Mouse (Mus musculus) intestine, postnatal 0 days (tissue): ENCODE measurements around the gene Pop7. TPM values are rescaled to one million over a fixed set of nuclear protein-coding genes. Genes with fewer than 3 reads are reported as not detected.
A peak's percentile ranks its signal among the peaks of the same experiment; 100 is the strongest.

Experiments used
- ATAC-seq: fragments of 200-750 bp; cut with Nextera tagmentation; 2 replicates; pipeline ENCODE4 v1.8.0; 2017; ENCODE audit warnings: mild to moderate bottlenecking, moderate TSS enrichment, moderate library complexity
- H3K27ac ChIP-seq: fragments of 300-500 bp; sonication (generic); 2 replicates; pipeline ENCODE4 v1.5.1; 2014; ENCODE audit warnings: mild to moderate bottlenecking, low read depth, low read length, moderate library complexity
- H3K27me3 ChIP-seq: fragments of 300-500 bp; sonication (generic); replicated peaks from 2 replicates; pipeline ENCODE4 v1.6.1; 2014; ENCODE audit warnings: low read length, mixed read lengths; ENCODE audit not compliant: control insufficient read depth, insufficient read depth
- H3K36me3 ChIP-seq: fragments of 300-500 bp; sonication (generic); 2 replicates; pipeline ENCODE4 v1.6.1; 2014; ENCODE audit warnings: mild to moderate bottlenecking, moderate library complexity; ENCODE audit not compliant: control insufficient read depth, insufficient read depth
- H3K4me1 ChIP-seq: fragments of 300-500 bp; sonication (generic); replicated peaks from 2 replicates; pipeline ENCODE4 v1.6.1; 2014; ENCODE audit warnings: antibody characterized with exemption, low read length, mixed read lengths; ENCODE audit not compliant: control insufficient read depth, insufficient read depth
- H3K4me2 ChIP-seq: fragments of 300-500 bp; sonication (generic); replicated peaks from 2 replicates; pipeline ENCODE4 v1.6.1; 2014; ENCODE audit warnings: low read depth, mild to moderate bottlenecking, moderate library complexity
- H3K4me3 ChIP-seq: fragments of 300-500 bp; sonication (generic); 2 replicates; pipeline ENCODE4 v1.5.1; 2014; ENCODE audit warnings: low read depth, low read length
- H3K9ac ChIP-seq: fragments of 300-500 bp; sonication (generic); 2 replicates; pipeline ENCODE4 v1.6.1; 2014; ENCODE audit warnings: mild to moderate bottlenecking, low read depth, low read length
- H3K9me3 ChIP-seq: fragments of 300-500 bp; sonication (generic); 2 replicates; pipeline ENCODE4 v1.6.1; 2016; ENCODE audit warnings: mixed run types; ENCODE audit not compliant: control insufficient read depth
- CTCF ChIP-seq: sonication (generic); IDR thresholded peaks from 2 replicates; pipeline ENCODE4 v1.5.1; 2016; ENCODE audit warnings: low read depth, mild to moderate bottlenecking, control low read depth, antibody characterized with exemption, moderate library complexity
- WGBS: fragments of 180-500 bp; shearing (Covaris S2); extraction: QIAGEN DNeasy Blood & Tissue Kit; methylation state at CpG from one replicate; pipeline ENCODE4 v1.1.7; 2014; 5-methylcytosine and 5-hydroxymethylcytosine counted together
- polyA plus RNA-seq: library from polyadenylated mRNA; unstranded; fragments of >200 nt; fragmentation: Nextera tagmentation; extraction: Ambion mirVana; gene quantifications from 2 replicates; pipeline ENCODE4 v1.2.1, GENCODE M21; 2015

Gene Pop7
- polyA plus RNA-seq, 1 experiment from 2014 or later: 47.9 TPM

DNA sequence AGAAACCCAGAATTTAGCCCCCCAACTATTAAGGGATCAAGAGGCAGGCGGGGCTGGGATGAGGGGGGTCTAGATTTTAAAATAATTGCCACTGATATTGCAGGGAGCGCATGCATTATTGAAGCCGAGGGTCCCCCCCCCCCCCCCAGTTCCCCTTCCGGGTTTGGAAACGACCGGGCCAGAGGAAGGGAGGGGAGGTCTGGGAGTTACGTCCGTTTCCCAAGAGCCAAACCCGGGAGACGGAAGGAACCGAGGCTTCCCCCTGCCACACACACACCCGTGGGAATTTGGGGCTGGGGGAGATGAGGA is 30.4 kb upstream of the Pop7 start:
- H3K36me3 ChIP-seq: peaks cover 26% of the 10 kb centered on the region
- 0% methylated on average over 10 of the region's 12 CpGs for WGBS
- peak overlapping the region; percentile 83 for H3K27ac ChIP-seq
- peak overlapping the region; percentile 64 for H3K9ac ChIP-seq
- ATAC-seq: peak; percentile 23
- peak overlapping the region; percentile 72 for H3K4me3 ChIP-seq
- H3K4me1 ChIP-seq: 0 out of 2 replicates have a peak, but pooled peaks cover 9% of the 10 kb centered on the region
- TF ChIP-seq CTCF: no peak
- H3K9me3 ChIP-seq: no peaks in the 10 kb centered on the region
- no peaks in the 10 kb centered on the region for H3K27me3 ChIP-seq
- H3K4me2 ChIP-seq: peak overlapping the region; percentile 71

DNA sequence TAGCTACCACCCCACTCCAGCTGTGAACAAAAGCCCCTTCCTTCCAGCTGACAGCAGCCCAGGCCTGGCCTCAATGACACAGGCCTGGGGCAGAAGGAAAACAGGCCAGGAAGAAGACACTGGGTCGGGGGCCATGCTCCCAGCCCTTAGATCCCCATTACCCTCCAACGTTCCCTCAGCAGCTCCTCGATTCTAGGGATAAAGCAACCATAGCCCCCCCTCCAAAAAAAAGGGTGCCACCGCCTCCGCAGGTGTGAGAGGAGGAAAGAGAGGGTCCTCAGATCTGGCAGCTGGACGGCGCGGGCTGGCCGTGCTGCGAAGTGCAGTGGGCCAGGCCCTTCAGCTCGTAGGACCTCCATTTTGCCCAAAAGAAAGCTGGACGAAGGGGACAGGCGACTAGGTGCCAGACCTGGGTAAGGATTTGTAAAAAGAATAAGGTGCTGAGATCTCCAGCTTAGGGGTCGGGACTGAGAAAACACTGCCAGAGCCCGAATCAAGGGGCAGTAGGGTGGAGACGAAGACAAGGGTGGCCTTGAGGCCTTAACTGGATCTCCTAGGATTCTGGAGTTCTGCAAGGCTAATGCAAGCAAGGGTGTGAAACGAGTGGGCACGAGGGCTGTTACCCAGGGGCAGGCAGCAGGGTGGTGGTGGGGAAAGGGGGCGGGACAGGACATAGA is 30.0 kb upstream of the Pop7 start:
- no peak for ATAC-seq
- peak overlapping the region; percentile 71 for H3K4me2 ChIP-seq
- no peaks in the 10 kb centered on the region for H3K27me3 ChIP-seq
- no peak for TF ChIP-seq CTCF
- H3K9ac ChIP-seq: peak overlapping the region; percentile 64
- peaks cover 31% of the 10 kb centered on the region for H3K36me3 ChIP-seq
- 0 out of 2 replicates have a peak, but pooled peaks cover 9% of the 10 kb centered on the region for H3K4me1 ChIP-seq
- peak overlapping the region; percentile 83 for H3K27ac ChIP-seq
- H3K9me3 ChIP-seq: no peaks in the 10 kb centered on the region
- WGBS: 0% methylated on average over 18 of the region's 19 CpGs
- H3K4me3 ChIP-seq: peak overlapping the region; percentile 72

DNA sequence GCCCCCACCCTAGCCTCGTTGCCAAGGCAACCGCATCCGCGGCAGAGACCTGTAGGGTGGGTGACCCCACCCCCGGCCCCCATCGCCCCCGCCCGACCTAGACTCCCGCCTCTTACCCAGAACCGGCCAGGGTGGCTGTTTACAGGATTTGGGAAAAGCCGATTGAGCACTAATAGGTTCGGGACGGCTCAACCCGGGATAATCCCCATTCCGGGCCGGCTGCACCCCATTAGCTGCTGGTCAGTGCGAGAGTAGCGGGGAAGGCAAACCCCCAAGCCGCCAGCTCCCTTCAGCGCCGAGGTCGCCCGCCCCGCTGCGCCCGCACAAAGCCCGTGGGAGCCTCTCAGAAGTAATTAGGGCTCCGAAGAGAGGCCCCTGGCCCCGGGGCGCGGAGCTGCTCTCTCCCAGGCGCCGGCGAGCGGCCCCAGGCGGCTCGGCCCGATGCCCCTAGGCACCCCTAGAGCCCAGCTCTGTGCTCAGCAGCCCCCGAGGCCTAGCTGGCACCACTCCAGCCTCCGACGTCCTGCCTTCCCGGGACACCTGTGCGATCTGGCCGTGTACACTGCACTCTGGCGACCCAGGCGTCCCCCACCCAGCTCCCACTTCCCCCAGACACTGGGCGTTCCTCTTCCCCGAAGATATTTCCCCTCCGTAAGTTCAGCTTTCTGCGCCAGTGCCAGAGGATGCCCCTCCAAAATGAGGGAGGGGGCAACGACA is 29.3 kb upstream of the Pop7 start:
- Histone ChIP-seq H3K4me3 (peak overlapping the region; percentile 72), H3K27ac (peak overlapping the region; percentile 83), H3K9me3 (no peaks in the 10 kb centered on the region), H3K4me1 (0 out of 2 replicates have a peak, but pooled peaks cover 9% of the 10 kb centered on the region), H3K27me3 (no peaks in the 10 kb centered on the region), H3K4me2 (peak overlapping the region; percentile 71), H3K9ac (peak overlapping the region; percentile 64), H3K36me3 (peaks cover 36% of the 10 kb centered on the region)
- no peak for TF ChIP-seq CTCF
- ATAC-seq: no peak
- under 1% methylated on average over 49 of the region's 51 CpGs for WGBS

DNA sequence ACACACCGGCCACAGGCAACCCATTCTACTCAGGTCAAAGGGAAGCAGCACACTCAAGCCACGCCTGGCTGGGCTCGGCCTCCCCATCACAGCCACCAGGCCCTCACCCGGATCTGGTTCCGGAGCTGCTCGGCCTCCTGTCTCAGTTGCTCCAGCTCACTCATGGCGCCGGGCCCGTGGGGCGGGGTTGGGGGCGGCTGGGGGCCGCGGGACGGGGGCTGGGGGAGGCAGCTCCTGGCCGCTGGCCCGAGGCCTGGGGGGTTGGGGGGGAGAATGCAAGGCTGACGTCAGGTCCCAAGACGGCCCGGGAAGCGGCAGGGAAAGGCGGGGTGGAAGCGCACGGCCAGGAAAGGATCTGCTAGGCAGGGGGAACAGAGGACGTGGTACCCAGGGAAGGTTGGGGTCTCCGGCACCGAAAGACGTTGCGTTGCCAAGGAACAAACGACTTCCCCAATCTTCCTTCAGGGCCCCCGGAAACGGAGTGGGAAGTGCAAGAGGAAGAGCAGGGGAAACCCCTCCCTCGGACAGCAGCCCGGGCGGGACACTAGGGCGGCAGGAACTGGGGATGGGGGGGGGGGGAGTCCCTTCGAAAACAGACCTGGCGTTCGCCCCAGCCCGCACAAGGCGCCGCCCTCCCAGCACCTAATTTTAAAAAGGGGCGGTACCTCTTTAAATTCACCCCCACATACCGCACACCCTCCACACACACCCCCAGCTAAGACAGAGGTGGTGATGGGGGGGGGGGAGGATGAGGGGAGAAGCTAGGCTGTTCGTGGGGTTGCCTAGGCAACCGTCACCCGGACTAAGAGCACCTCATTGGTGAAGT is 28.5 kb upstream of the Pop7 start:
- 0% methylated on average over 39 of the region's 46 CpGs for WGBS
- no peak for TF ChIP-seq CTCF

DNA sequence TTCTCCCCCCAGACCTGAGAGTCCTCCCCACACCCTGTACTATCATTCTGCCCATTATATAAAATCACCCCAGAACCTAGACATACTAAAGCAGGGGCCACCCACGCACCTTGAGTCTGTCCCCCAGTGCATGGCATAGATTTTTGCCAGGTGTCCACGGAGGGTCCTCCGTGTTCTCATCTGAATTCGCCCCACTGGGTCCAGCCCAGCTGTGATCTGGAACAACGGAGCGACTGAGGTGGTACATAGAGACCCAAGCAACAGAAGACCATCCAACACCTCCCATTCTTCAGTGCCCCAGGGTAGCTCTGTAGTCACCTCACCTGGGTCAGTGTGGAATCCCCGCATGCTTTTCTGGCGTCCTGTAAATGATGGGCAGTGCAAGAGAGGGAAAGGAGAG is 27.8 kb upstream of the Pop7 start:
- TF ChIP-seq CTCF: no peak
- Histone ChIP-seq H3K27me3 (no peaks in the 10 kb centered on the region), H3K9ac (peak overlapping the region; percentile 64; the same call in 1 of the 2 replicates), H3K36me3 (peaks cover 48% of the 10 kb centered on the region), H3K27ac (no peak overlapping the region), H3K4me1 (0 out of 2 replicates have a peak, but pooled peaks cover 6% of the 10 kb centered on the region), H3K4me2 (peak overlapping the region; percentile 71), H3K9me3 (no peaks in the 10 kb centered on the region), H3K4me3 (peak overlapping the region; percentile 72)
- 72% methylated on average over 8 of the region's 8 CpGs for WGBS
- ATAC-seq: no peak

More for the DNA sequence above, 28.5 kb upstream of the Pop7 start:
- no peak for ATAC-seq
- H3K4me1 ChIP-seq: 0 out of 2 replicates have a peak, but pooled peaks cover 9% of the 10 kb centered on the region
- peaks cover 41% of the 10 kb centered on the region for H3K36me3 ChIP-seq
- H3K9ac ChIP-seq: peak overlapping the region; percentile 64
- H3K9me3 ChIP-seq: no peaks in the 10 kb centered on the region
- H3K4me3 ChIP-seq: peak overlapping the region; percentile 72
- H3K27me3 ChIP-seq: no peaks in the 10 kb centered on the region
- H3K27ac ChIP-seq: peak overlapping the region; percentile 83
- H3K4me2 ChIP-seq: peak overlapping the region; percentile 71
